Mouse (Mus musculus) cerebellum, postnatal 25 days (tissue): ENCODE data around the gene Zfp668.

ENCODE experiments used
- DNase-seq, 2 experiments: peaks; one replicate each; pipeline ENCODE4 v3.0.0; 2021; ENCODE audit warnings: mixed read lengths in 2 of 2

The Zfp668 gene

DNA sequence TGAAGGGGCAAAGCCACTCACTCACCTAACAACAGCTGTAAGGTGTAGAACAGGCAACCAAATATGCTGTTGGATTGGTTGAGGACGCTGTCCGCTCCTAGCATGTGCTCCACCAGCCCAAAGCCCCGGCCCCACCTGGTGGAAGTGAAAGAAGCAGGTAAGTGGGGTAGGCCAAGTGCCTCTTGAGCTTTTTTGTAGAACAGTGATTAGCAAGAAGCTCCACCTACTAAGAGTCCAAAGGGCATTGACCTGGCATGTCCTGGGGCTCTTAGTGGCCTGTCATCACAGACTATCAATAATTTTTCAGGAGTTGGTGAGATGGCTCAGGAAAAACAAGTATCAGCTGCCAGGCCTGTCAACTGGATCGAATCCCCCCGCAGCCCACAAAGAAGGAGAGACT lies 17.9 kb upstream of the Zfp668 start:
- no peak for DNase-seq

DNA sequence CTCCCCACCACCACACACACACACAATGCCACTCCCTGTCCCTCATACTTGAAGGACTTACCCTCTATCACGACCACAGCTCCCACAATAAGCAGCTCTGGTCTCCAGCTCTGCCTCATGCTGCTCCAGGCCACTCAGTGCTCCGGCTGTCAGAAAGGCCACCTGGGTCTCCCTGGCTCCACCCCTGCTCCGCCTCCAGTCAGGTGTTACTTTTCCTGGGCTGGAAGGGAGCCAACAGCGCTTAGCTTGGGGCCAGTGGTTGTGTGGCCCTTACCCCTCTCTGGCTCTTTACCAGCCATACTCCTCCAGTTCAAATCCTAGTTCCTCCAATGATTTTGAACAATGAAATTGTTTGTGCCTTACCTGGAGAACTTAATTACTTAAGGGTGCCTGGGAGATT lies 14.2 kb upstream of the Zfp668 start, which contains the start of gene Prss53:
Gene Prss53, minus strand, starts transcription at position 173 of the 400 bp plus-strand sequence.
- peak in 1 of 2 experiments; percentile 49 for DNase-seq

DNA sequence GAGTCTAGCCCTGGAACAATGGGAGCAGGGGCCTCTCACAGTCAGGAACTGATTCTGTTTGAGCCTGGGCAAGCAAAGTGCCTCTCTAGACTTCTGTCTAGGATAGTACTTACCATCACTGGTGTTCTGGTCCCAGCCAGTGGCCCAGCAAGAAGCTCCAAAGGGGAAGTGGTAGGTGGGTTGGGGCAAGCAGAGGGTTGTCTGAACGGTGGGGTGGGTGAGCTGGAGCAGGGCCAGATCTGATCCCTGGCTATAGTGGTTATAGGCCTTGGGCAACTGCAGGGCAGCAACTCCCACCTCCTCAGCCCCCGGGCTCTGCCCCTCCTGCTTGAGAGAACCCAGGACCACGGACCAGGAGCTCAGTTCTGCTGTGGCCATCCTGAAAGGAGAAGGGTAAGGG lies 12.2 kb upstream of the Zfp668 start:
- DNase-seq = no peak

DNA sequence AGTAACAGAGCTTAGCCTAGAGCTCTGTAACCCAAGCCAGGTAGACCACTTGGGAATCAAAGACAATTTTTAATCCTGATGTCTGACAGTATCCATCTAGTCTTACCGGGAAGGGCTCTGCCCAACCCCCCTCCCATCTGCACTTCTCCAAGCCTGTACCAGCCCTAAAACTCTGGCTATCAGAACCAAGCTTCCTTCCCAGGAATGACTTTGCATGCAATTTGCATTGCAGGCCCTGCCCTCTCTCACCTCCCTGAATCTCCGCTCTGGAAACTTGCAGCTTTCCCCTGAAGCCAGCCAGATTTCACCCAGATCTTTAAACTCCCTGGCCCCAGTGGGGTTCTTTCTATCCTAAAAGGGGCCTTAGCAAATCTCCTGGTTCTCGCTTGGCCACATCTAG lies 11.2 kb upstream of the Zfp668 start:
- no peak for DNase-seq

DNA sequence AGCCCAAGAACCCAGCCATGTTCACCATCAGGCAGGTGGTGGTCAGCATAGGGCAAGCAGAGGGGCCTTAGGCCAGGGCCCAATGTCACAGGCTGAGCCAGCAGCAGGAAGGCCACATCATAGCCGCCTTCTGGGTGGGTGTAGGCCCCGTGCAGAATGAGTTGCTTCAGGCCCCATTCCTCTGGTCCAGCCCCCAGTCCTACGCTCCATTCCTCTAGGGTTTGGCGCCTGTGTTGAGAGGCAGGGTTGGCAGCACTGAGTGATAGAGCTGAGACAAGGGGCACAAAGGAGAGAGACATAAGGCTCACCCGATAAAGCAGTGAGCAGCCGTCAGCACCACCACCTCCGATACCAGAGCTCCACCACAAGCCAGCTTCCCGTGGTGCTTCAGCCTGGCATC lies 10.6 kb upstream of the Zfp668 start:
- DNase-seq = no peak

DNA sequence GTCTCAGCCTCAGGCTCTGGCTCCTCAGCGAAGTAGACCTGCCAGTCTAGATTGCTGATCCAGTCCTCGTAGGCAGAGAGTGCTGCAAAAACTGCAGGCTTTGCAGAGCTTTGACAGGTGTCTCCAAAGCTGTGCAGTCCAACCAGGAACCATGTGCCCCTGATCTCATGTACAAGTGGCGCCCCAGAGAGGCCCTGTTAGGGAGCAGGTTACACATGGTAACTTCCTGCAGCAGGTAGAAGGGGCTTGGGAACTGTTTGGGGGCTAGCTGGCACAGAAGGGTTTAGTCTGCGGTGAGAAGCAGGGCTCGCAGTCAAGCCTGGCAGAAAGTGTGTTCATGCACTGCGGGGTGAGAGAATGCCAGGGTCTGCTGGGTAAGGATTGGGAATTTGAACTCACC lies 9.9 kb upstream of the Zfp668 start:
- no peak for DNase-seq

DNA sequence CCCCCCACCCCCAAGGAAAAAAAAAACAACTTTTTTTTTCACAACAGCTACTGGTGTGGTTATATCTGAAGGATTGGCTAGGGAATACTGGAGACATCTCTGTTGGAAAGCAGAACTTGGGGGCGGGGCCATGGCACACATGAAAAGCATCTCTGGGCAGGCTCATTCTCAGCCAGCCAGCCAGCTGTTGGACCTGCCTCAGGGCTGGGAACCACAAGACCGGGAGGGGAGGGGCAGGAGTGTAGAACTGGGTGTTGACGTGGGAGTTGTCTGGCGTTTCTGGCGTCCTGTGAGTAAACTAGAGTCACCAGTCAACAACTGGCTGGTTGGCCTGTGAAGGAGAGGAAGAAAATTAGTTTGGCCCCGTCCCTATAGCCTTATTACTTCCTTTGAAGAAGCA lies 9.3 kb upstream of the Zfp668 start:
- no peak for DNase-seq

DNA sequence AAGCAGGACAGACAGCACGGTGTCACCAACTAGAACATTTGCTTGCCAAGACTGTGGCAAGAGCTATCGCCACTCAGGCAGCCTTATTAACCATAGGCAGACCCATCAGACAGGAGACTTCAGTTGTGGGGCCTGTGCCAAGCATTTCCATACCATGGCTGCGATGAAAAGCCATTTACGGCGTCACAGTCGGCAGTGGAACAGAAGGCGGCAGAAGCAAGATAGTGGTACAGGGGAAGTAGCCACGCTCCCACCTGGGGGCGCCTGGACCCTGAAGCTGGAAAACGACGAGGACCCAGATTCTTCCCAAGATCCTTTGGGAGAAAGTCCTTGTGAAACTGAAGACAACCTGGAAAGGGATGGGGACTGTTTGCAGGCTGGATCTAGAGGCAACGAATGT lies 3.8 kb upstream of the Zfp668 start:
- no peak for DNase-seq

DNA sequence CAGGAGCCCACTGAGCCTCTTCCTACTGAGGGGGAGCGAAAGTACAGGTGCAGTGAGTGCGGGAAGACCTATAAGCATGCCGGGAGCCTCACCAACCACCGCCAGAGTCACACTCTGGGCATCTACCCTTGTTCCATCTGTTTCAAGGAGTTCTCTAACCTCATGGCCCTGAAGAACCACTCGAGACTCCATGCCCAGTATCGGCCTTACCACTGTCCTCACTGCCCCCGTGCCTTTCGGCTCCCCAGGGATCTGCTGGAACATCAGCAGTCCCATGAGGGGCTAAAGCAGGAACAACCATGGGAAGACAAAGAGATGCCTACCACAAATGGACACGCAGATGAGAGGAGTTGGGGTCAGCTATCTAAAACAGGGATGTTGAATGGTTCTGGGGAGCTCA lies 2.7 kb upstream of the Zfp668 start:
- DNase-seq = no peak

DNA sequence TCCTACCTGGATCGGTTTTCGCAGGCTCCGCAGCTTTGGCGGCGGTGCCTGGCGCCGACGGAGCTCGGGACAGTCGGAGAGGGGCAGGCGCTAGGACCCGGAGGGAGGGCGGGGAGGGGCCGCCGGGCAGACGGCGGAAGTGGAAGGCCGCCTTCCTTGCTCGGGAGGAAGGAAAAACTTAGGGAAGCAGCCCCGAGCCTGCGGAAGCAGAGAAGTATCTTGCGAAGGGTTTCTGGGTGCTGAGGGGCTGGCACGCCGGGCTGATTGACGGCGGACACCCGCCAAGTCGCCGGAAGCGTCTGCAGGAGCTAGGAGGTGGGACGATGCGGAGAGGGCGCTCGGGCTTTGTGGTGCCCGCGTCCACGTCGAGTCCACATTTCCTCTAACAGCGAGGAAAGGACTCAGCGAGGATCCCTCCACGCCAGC lies 574 bp downstream of the Zfp668 start, which contains the start of gene Zfp646:
Gene Zfp646, plus strand, starts transcription at position 181 of the 426 bp plus-strand sequence.
- peak in 1 of 2 experiments; percentile 91 for DNase-seq

DNA sequence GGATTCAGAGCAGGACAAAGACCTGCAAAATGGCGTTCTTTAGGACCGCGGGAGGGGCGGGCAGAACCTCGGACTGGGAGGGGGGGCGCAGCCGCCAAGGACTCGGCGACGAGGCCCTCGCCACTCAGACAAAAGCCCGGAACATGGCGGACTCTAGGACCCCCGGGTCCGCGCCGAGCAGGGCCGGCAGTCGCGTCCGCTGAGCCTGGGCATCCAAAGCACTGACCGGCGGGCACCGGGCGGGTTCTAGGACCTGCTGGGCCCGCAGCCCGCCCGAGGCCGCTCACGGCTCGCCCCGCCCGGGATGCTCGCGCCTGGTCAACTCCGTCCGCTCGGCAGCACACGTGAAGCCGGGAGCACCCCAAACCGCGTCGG lies 1.0 kb downstream of the Zfp668 start:
- peak; percentile 100 for DNase-seq

DNA sequence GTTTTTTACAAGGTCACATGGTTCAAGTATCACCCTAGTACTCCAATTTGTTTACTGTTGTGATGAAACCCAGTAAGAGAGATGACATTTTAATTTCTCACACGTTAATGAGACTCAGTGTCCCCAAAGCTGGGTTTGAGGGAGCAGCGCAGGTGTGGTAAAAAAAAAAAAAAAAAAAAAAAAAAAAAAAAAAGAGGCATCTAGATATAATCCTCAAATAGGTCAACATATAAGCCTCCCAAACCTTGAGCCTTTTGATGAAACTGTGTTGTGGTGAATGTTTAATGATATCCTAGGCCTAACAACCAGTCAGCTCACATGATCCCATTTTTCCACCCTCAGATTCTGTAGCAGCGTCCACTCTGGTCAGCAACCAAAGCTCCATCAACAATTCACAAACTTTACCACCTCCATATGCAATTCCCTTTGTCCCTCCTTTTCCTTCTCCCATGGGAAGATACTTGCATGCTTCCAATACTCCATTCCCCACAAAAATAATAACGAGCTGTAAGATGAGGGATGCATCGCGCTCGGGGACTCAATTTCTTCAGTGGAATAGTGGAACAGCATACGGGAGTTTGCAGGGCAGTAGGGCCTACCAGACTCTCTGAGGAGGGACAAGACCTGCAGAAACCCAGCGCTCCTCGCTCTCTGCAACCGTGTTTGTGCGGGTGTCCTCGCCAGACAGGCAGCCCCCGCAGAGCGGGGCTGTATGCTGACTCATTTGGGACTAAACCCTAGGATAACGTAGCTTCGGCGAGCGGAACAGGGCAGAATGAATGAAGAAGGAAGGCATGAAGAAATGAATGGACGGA lies 1.6 kb downstream of the Zfp668 start:
- DNase-seq = no peak

DNA sequence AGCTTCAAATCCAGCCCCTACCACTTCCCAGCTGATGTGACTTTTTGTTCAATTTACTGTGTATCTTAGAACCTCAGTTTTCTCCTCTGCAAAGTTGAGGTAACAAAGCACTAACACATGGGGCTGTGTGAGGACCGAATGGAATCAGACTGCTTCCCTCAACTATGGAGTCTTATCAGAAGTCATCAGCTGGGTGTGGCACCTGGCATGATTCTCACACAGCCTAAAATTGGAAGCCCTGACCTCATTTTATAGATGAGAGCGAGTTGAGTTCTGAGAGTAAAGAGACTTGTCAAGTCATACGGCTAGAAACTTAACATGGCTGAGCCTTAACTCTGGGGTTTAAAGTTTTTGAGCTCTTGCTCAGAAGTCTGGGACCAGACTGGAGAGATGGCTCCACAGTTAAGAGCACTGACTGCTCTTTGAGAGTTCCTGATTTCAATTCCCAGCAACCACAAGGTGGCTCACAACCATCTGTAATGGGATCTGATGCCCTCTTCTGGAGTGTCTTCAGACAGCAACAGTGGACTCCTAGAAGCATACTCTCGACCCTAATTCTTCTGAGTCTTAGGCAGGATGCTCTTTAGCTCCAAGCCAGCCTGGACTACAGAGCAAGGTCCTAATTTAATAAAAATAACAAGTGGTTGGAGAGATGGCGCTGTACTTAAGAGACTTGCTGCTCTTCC lies 6.3 kb downstream of the Zfp668 start:
- DNase-seq = no peak

DNA sequence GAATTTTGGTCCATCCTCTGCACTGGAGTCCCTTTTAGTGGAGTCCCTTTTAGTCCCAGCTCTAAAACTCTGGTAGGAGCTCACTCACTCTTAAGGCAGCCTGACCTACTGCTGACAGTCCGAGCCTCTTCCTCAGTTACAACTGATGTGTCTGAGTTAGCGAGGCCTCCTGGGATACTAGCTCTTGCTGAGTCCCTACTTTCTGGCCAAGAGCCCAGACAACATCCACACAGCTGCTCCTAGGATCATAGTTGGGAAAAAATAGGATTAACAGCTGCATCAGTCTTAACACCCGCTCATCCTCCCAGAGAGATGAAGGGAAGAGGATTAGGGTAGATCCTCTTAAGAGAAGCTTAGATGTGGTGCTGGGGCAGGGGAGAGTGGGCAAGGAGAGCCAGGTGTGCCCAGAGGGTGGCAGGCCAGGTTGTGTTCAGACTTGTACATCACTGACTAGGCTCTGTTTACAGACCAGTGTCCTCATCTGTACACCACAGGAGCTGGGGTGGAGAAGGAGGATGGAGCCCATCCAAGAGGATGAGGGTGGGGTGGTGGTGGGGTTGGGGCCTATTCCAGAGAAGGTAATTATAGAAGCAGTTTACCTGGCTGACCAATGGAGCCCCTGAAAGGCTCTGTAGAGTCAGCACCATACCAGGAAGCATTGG lies 7.3 kb downstream of the Zfp668 start:
- DNase-seq = no peak

DNA sequence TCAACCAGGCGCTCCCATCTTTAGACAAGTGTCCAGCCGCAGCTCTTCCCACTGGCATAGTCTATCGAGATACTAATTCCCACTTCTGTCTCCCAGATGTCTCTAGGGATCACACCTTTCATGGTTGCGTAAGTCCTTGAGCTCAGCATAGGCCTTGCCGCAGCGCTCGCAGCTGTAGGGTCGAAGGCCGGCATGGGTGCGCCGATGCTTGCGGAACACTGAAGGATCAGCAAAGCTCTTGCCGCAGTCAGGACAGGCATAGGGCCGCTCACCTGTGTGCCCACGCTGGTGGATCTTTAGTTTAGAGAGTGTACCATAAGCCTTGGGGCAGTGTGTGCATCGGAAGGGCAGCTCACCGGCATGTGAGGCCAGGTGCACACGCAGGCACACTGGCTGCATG lies 9.0 kb downstream of the Zfp668 start:
- DNase-seq = no peak

DNA sequence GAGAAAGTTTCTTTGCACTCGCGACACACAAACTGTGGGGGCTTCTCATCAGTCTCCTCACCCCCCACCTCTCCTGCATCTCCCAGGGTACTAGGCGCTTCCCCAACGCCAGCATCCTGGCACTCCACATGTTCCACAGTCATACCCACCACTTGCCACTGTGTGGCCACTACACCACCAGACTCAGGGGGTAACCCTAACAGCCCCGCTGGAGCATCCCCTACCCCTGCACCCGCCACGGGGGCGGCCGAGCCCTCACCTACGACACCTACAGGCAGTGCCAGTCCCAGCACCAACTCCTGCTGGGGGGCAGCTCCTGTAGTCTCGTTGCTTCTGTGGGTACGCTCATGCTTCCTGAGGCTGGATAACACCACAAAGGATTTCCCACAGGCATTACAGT lies 10.2 kb downstream of the Zfp668 start:
- DNase-seq = no peak

DNA sequence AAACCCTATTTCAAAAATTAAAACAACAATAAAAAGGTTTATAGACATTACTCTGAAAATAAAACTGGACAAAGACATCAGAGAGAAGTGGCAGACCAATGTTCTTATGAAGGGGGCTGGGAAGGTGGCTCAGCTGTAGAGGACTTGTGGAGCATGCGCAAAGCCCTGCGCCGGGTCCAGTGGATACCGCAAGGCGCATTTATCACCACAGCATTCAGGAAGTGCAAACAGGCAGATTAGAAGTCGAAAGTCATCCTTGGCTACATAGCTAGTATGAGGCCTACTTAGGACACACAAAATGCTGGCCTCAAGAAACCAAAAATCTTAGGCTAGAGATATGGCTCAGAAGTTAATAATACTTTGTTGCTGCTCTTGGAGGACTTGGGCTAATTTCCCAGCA lies 18.4 kb downstream of the Zfp668 start:
- DNase-seq = no peak

DNA sequence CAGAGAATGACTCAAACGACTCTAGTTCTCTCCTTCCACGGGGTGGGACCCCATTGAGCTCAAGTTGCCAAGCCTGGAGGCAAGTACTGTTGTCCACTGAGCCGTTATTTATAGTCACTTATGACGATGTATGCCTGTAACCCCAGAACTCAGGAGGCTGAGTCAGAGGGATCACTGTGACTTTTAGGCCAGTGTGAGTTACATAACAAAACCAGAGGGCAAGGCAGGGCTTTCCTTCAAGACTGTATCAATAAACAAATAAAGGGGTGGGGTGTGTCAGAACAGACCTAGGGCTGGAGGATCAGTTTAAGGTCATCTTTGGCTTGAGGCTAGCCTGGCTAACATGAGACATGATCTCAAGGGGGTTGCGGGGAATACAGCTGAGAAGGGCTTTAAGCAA lies 25.7 kb downstream of the Zfp668 start:
- DNase-seq = no peak

DNA sequence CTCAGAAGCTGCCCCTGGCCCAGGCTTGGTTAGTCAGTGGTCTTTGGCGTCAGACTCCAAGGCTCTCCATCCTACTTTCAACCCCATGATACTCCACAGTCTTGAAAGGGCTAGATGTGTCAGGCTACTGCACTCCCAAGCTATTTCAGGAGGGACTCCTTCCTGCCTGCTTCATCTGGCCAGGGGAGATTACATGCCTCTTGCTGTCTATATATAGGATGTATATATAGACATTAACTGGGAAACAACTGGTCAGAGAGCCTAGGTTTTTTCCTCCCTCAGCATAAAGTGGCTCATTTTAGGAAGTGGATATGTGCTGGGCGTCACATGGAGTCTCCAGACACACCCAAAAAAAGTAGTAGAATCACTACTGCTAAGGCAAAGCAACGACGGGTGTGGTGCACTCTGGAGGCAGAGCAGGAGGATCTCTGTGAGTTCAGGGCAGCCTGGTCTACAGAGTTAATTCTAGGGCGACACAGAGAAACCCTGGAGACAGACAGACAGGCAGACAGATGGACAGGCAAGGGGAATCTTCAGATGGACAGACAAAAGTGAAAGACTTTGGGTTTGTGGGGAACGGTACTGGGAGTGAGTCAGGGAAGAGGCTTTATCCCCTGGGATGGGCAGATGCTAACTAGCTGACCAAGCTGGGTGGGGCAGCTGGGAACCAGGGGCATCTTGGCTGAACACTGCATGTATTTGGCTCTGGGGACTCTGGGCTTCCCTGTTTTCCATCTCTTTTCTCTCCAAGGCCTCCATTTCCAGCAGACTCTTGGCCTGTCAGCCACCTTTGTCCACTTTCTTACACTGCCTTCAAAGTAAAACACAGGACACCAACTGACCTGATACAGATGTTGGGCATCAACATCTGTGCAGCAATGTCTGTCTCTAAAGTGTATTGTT lies 26.4 kb downstream of the Zfp668 start:
- DNase-seq = no peak

DNA sequence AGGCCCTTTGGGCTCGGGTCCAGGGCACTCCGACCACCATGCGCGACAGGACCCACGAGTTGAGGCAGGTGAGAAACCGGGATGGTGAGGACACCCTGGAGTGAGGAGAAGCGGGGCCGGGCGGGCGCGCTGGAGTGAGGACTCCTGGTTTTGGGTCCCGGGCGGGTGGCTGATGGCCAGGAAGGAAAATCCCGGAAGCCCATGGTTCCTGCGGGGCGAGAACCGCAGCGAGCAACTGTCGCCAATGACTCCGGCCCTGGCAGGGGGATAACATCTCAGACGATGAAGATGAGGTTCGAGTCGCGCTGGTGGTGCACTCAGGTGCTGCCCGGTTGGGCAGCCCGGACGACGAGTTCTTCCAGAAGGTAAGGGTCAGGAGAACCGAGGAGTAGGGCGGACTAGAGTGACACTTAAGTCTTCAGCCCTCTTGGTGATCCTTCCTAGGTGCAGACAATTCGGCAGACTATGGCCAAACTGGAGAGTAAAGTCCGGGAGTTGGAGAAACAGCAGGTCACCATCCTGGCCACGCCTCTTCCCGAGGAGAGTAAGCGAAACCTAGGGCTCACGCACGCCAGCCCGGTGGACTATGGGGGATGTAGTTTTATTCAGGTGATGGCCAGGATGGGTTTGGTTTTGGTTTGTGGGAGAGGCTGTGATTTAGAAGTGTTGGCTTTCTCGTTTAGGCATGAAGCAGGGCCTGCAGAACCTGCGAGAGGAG lies 34.5 kb downstream of the Zfp668 start:
- peak; percentile 86 to 90 for DNase-seq

DNA sequence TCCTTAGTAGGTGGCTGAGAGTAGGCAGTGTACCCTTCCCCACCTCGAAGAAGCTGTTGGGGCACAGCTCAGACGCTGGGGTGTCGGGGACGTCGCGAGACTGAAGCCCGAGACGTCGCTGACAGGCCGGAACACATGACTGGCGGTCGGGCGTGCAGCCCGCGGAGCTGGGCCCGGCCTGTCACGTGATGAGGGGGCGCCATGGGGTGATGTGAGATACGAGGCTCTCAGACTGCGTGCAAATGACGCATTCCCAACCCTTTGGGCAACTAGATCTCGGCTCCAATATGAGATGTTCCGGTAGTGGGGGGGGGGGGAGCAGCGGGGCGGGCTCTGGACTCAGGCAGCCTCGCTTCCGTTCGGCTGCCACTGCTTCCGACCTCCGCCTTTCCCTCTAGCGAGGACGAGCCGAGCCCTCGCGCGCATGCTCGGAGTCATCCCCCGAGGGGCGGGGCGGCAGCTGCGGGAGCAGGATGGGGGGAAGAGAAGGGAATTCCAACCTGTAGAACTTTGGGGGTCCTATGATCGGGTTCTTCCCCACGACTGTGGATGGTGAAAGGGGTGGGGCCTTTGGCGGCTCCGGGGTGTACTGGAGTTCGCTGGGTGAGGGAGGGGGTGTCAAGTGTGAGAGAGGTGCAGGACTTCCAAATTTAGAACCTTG lies 35.2 kb downstream of the Zfp668 start:
- DNase-seq = peak; percentile 94 to 96
